Mouse (Mus musculus): Measurements from ENCODE around the gene Ep400. TPM values are rescaled to one million over a fixed set of nuclear protein-coding genes. Genes with fewer than 3 reads are reported as not detected.
A peak's percentile ranks its signal among the peaks of the same experiment; 100 is the strongest.

The Ep400 gene
- polyA plus RNA-seq, 1 experiment from 2014 or later, result 11.4 TPM

DNA sequence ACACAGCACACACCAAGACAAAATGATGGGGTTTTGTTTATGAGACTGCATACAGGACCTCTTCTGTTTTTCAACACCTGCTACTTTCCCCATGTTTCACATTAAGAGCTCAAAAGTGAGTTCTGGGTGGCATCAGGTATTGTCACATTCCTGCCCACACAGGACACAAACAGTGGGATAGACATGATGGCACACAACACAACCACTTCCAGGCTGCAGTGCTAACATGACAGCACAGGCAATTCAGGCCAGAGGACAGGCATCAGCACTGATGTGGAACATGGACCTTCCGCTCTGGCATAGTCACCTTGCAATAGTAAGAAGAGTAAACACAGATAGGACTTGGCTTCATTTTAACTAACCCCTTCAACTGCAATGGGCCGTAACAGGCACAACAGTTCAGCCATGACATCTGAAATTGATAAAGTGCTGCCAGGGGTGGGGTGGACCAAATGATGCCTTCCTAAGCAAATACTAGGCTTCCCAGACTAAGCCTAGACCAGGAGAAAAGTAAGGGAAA, 105.7 kb downstream of the Ep400 start:
- Histone ChIP-seq H3K36me3 (ENCODE audit: control insufficient read depth, insufficient read depth, low read length) (peaks cover 41% of the 10 kb centered on the region), H3K4me3 (ENCODE audit: low read depth, low read length) (no peak overlapping the region), H3K4me1 (replicated peaks; ENCODE audit: control insufficient read depth, insufficient read depth) (no peaks in the 10 kb centered on the region), H3K9ac (ENCODE audit: low read length) (no peak overlapping the region), H3K4me2 (replicated peaks; ENCODE audit: low read depth) (no peak overlapping the region), H3K27ac (replicated peaks) (no peak overlapping the region), H3K9me3 (ENCODE audit: control insufficient read depth, low read length) (no peaks in the 10 kb centered on the region), H3K27me3 (ENCODE audit: control insufficient read depth, insufficient read depth, low read length) (no peaks in the 10 kb centered on the region)
- DNase-seq (ENCODE audit: low spot score) (no peak), ATAC-seq (ENCODE audit: low FRiP score, low TSS enrichment) (no peak)
- 87% methylated on average over 2 of the region's 2 CpGs for WGBS
- no peak for TF ChIP-seq EP300 (optimal IDR thresholded peaks at IDR 0.05)
- TF ChIP-seq CTCF (IDR thresholded peaks at IDR 0.05; ENCODE audit: low read depth), result no peak

DNA sequence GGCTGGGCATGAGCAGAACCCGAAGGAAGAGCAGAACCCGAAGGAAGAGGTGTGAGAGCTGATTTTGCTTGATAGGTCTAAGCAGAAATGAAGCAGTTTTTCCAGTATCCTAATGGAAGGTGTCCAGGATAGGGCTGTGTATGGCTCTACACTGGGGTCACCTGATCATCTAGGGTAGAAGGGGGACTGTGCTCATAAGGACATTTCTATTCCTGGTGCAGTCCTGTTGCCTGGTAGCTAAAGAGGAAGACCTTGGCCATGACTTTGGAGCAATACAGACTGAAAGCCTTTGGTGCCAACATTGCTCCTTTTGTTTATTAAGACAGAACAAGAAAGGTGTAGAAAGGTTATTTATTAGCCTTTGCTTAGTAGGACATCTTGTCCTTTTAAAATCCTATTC, 106.5 kb downstream of the Ep400 start:
- H3K27ac ChIP-seq (replicated peaks), result no peak overlapping the region
- WGBS, result 90% methylated on average over 2 of the region's 2 CpGs
- DNase-seq (ENCODE audit: low spot score) (no peak), ATAC-seq (ENCODE audit: low FRiP score, low TSS enrichment) (no peak)
- no peaks in the 10 kb centered on the region for H3K27me3 ChIP-seq (ENCODE audit: control insufficient read depth, insufficient read depth, low read length)
- H3K9me3 ChIP-seq (ENCODE audit: control insufficient read depth, low read length), result no peaks in the 10 kb centered on the region
- H3K4me2 ChIP-seq (replicated peaks; ENCODE audit: low read depth), result no peak overlapping the region
- peaks cover 39% of the 10 kb centered on the region for H3K36me3 ChIP-seq (ENCODE audit: control insufficient read depth, insufficient read depth, low read length)
- no peak overlapping the region for H3K4me3 ChIP-seq (ENCODE audit: low read depth, low read length)
- TF ChIP-seq EP300 (optimal IDR thresholded peaks at IDR 0.05) (no peak), CTCF (IDR thresholded peaks at IDR 0.05; ENCODE audit: low read depth) (no peak)
- no peaks in the 10 kb centered on the region for H3K4me1 ChIP-seq (replicated peaks; ENCODE audit: control insufficient read depth, insufficient read depth)
- H3K9ac ChIP-seq (ENCODE audit: low read length), result no peak overlapping the region

GRCm38 (mm10) chr5:110659682-110660081, 110.8 kb downstream of the Ep400 start:
- H3K4me2 ChIP-seq (replicated peaks; ENCODE audit: low read depth), result no peak overlapping the region
- ATAC-seq (ENCODE audit: low FRiP score, low TSS enrichment) (no peak), DNase-seq (ENCODE audit: low spot score) (no peak)
- no peaks in the 10 kb centered on the region for H3K27me3 ChIP-seq (ENCODE audit: control insufficient read depth, insufficient read depth, low read length)
- no peak overlapping the region for H3K27ac ChIP-seq (replicated peaks)
- no peak overlapping the region for H3K9ac ChIP-seq (ENCODE audit: low read length)
- TF ChIP-seq CTCF (IDR thresholded peaks at IDR 0.05; ENCODE audit: low read depth) (no peak), EP300 (optimal IDR thresholded peaks at IDR 0.05) (no peak)
- H3K9me3 ChIP-seq (ENCODE audit: control insufficient read depth, low read length), result no peaks in the 10 kb centered on the region
- no peak overlapping the region for H3K4me3 ChIP-seq (ENCODE audit: low read depth, low read length)
- H3K36me3 ChIP-seq (ENCODE audit: control insufficient read depth, insufficient read depth, low read length), result peaks cover 35% of the 10 kb centered on the region
- no peaks in the 10 kb centered on the region for H3K4me1 ChIP-seq (replicated peaks; ENCODE audit: control insufficient read depth, insufficient read depth)

- H3K4me1 ChIP-seq (replicated peaks; ENCODE audit: control insufficient read depth, insufficient read depth), result 0 out of 2 replicates have a peak, but pooled peaks cover 2% of the 10 kb centered on the region
- ATAC-seq (ENCODE audit: low FRiP score, low TSS enrichment) (peak; percentile 19; the same call in 1 of the 2 replicates), DNase-seq (ENCODE audit: low spot score) (no peak)
- H3K9ac ChIP-seq (ENCODE audit: low read length), result peak overlapping the region; percentile 92
- H3K4me2 ChIP-seq (replicated peaks; ENCODE audit: low read depth), result peak overlapping the region; percentile 98
- H3K9me3 ChIP-seq (ENCODE audit: control insufficient read depth, low read length), result no peaks in the 10 kb centered on the region
- TF ChIP-seq CTCF (IDR thresholded peaks at IDR 0.05; ENCODE audit: low read depth), result no peak
- TF ChIP-seq EP300 (optimal IDR thresholded peaks at IDR 0.05), result no peak
- H3K27me3 ChIP-seq (ENCODE audit: control insufficient read depth, insufficient read depth, low read length), result no peaks in the 10 kb centered on the region
- H3K27ac ChIP-seq (replicated peaks), result 0 out of 2 replicates have a peak overlapping the region, but pooled peaks have one; percentile 45
- H3K36me3 ChIP-seq (ENCODE audit: control insufficient read depth, insufficient read depth, low read length), result peaks cover 30% of the 10 kb centered on the region
- WGBS, result 1% methylated on average over 32 of the region's 37 CpGs
- H3K4me3 ChIP-seq (ENCODE audit: low read depth, low read length), result peak overlapping the region; percentile 99
These were observed 116.8 kb downstream of the Ep400 start for GRCm38 (mm10) chr5:110653686-110654085.

- Histone ChIP-seq H3K9ac (ENCODE audit: low read length) (peak within 1 kb of the TSS; percentile 92), H3K4me1 (replicated peaks; ENCODE audit: control insufficient read depth, insufficient read depth) (0 out of 2 replicates have a peak, but pooled peaks cover 2% of the 10 kb centered on the region), H3K27ac (replicated peaks) (peak within 1 kb of the TSS; percentile 56; the same call in 1 of the 2 replicates), H3K4me3 (ENCODE audit: low read depth, low read length) (peak within 1 kb of the TSS; percentile 99), H3K36me3 (ENCODE audit: control insufficient read depth, insufficient read depth, low read length) (peaks cover 30% of the 10 kb centered on the region), H3K4me2 (replicated peaks; ENCODE audit: low read depth) (peak within 1 kb of the TSS; percentile 98), H3K9me3 (ENCODE audit: control insufficient read depth, low read length) (no peaks in the 10 kb centered on the region), H3K27me3 (ENCODE audit: control insufficient read depth, insufficient read depth, low read length) (no peaks in the 10 kb centered on the region)
- TF ChIP-seq CTCF (IDR thresholded peaks at IDR 0.05; ENCODE audit: low read depth), result peak; percentile 27; the same call in 1 of the 2 replicates
- TF ChIP-seq EP300 (optimal IDR thresholded peaks at IDR 0.05), result no peak
- peak; percentile 96 for DNase-seq (ENCODE audit: low spot score)
- peak; percentile 90 for ATAC-seq (ENCODE audit: low FRiP score, low TSS enrichment)
- under 1% methylated on average over 90 of the region's 91 CpGs for WGBS
These were observed 117.5 kb downstream of the Ep400 start, which contains the start of the genes Noc4l and Ddx51 for GRCm38 (mm10) chr5:110652719-110653648. Gene Noc4l, minus strand, starts transcription at chr5:110653417. Gene Ddx51, plus strand, starts transcription at chr5:110653451.
